Mouse (Mus musculus): ENCODE results near the gene Mtcl1. TPM values are rescaled to one million over a fixed set of nuclear protein-coding genes. Genes with fewer than 3 reads are reported as not detected.

The Mtcl1 gene
- polyA plus RNA-seq, 1 experiment from 2014 or later, result 1.5 TPM

DNA sequence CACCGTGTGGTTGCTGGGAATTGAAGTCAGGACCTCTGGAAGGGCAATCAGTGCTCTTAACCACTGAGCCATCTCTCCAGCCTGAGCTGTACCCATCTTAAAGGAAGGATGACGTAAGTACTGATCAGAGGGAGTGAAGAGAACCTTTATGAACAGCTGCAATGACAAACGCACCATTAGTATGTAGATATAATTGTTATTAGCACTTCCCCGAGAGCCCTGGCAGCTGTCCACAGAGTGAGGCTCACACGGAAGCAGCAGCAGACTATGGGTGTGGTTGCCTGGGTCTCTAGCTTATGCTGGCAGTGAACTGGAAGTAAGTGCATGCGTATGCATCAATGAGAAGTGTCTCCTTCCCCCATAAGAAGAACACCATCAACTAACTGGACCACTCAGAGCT lies 118.3 kb downstream of the Mtcl1 start:
- no peak for ATAC-seq
- WGBS, result 48% methylated on average over 6 of the region's 6 CpGs
- Histone ChIP-seq H3K9ac (ENCODE audit: low read depth, low read length) (no peak overlapping the region), H3K27ac (ENCODE audit: low read depth, low read length) (no peak overlapping the region), H3K4me2 (replicated peaks; ENCODE audit: low read depth) (no peak overlapping the region), H3K9me3 (ENCODE audit: control insufficient read depth) (no peaks in the 10 kb centered on the region), H3K36me3 (ENCODE audit: control insufficient read depth, insufficient read depth) (no peaks in the 10 kb centered on the region), H3K4me3 (ENCODE audit: low read depth, low read length) (no peak overlapping the region), H3K27me3 (replicated peaks; ENCODE audit: control insufficient read depth, insufficient read depth, low read length) (no peaks in the 10 kb centered on the region), H3K4me1 (replicated peaks; ENCODE audit: control insufficient read depth, insufficient read depth, low read length) (no peaks in the 10 kb centered on the region)
- no peak for TF ChIP-seq CTCF (IDR thresholded peaks at IDR 0.05; ENCODE audit: low read depth)

- H3K36me3 ChIP-seq (ENCODE audit: control insufficient read depth, insufficient read depth), result no peaks in the 10 kb centered on the region
- peak; percentile 56 for TF ChIP-seq CTCF (IDR thresholded peaks at IDR 0.05; ENCODE audit: low read depth)
- H3K9me3 ChIP-seq (ENCODE audit: control insufficient read depth), result no peaks in the 10 kb centered on the region
- no peak overlapping the region for H3K27ac ChIP-seq (ENCODE audit: low read depth, low read length)
- H3K27me3 ChIP-seq (replicated peaks; ENCODE audit: control insufficient read depth, insufficient read depth, low read length), result no peaks in the 10 kb centered on the region
- H3K4me3 ChIP-seq (ENCODE audit: low read depth, low read length), result no peak overlapping the region
- no peak overlapping the region for H3K9ac ChIP-seq (ENCODE audit: low read depth, low read length)
- H3K4me1 ChIP-seq (replicated peaks; ENCODE audit: control insufficient read depth, insufficient read depth, low read length), result no peaks in the 10 kb centered on the region; the same call in 1 of the 2 replicates
- WGBS, result 88% methylated on average over 5 of the region's 5 CpGs
- no peak for ATAC-seq
- no peak overlapping the region for H3K4me2 ChIP-seq (replicated peaks; ENCODE audit: low read depth)
Observed at GRCm38 (mm10) chr17:66326552-66327045, 123.0 kb downstream of the Mtcl1 start.

DNA sequence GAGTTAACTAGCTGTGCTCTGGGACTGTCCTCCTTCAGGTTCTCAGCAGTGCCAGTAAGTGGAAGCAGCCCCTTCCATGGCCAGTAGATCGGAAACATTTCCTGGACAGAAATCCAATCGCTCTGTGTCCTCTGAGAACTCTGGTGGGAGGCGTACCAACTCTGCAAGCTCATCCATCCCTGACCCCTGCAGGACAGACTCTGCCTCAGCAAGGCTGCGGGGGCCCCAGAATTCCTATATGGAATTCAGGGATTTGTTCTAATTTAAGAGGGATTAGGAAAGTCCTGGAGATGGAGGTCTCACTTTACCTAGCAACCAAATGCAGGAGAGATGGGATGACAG lies 123.4 kb downstream of the Mtcl1 start:
- Histone ChIP-seq H3K36me3 (ENCODE audit: control insufficient read depth, insufficient read depth) (no peaks in the 10 kb centered on the region), H3K4me2 (replicated peaks; ENCODE audit: low read depth) (no peak overlapping the region), H3K9ac (ENCODE audit: low read depth, low read length) (no peak overlapping the region), H3K4me1 (replicated peaks; ENCODE audit: control insufficient read depth, insufficient read depth, low read length) (no peaks in the 10 kb centered on the region; the same call in 1 of the 2 replicates), H3K9me3 (ENCODE audit: control insufficient read depth) (no peaks in the 10 kb centered on the region), H3K27ac (ENCODE audit: low read depth, low read length) (no peak overlapping the region), H3K4me3 (ENCODE audit: low read depth, low read length) (no peak overlapping the region), H3K27me3 (replicated peaks; ENCODE audit: control insufficient read depth, insufficient read depth, low read length) (no peaks in the 10 kb centered on the region)
- TF ChIP-seq CTCF (IDR thresholded peaks at IDR 0.05; ENCODE audit: low read depth), result no peak
- no peak for ATAC-seq
- WGBS, result 79% methylated on average over 4 of the region's 4 CpGs

- H3K4me3 ChIP-seq (ENCODE audit: low read depth, low read length), result no peak overlapping the region
- no peak for ATAC-seq
- no peak overlapping the region for H3K4me2 ChIP-seq (replicated peaks; ENCODE audit: low read depth)
- no peaks in the 10 kb centered on the region for H3K36me3 ChIP-seq (ENCODE audit: control insufficient read depth, insufficient read depth)
- no peaks in the 10 kb centered on the region; the same call in 1 of the 2 replicates for H3K4me1 ChIP-seq (replicated peaks; ENCODE audit: control insufficient read depth, insufficient read depth, low read length)
- no peaks in the 10 kb centered on the region for H3K9me3 ChIP-seq (ENCODE audit: control insufficient read depth)
- no peaks in the 10 kb centered on the region for H3K27me3 ChIP-seq (replicated peaks; ENCODE audit: control insufficient read depth, insufficient read depth, low read length)
- TF ChIP-seq CTCF (IDR thresholded peaks at IDR 0.05; ENCODE audit: low read depth), result no peak
- H3K27ac ChIP-seq (ENCODE audit: low read depth, low read length), result no peak overlapping the region
- no peak overlapping the region for H3K9ac ChIP-seq (ENCODE audit: low read depth, low read length)
- WGBS, result 41% methylated on average over 14 of the region's 14 CpGs
Observed at GRCm38 (mm10) chr17:66325440-66326203, 123.9 kb downstream of the Mtcl1 start.

DNA sequence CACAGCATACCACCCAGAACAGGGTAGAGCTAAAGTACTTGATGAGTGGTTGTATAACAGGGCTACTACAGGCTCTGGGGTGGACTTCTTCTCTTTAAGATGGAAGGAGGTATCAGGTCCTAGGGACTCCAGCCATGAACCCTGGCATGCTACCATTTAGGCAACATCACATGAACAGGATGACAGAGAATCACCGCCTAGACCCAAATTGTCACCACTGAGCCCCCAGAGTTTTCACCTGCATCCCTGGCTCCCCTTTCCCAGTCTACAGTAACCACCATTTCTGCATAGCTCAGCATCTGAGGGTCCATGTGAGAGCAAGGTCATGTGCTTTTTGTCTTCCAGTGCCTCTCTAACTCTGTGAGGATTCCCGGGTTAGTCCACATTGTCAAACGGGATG lies 124.7 kb downstream of the Mtcl1 start:
- H3K4me1 ChIP-seq (replicated peaks; ENCODE audit: control insufficient read depth, insufficient read depth, low read length), result no peaks in the 10 kb centered on the region; the same call in 1 of the 2 replicates
- H3K4me3 ChIP-seq (ENCODE audit: low read depth, low read length), result no peak overlapping the region
- no peak overlapping the region for H3K9ac ChIP-seq (ENCODE audit: low read depth, low read length)
- WGBS, result 81% methylated on average over 3 of the region's 3 CpGs
- H3K27ac ChIP-seq (ENCODE audit: low read depth, low read length), result no peak overlapping the region
- H3K9me3 ChIP-seq (ENCODE audit: control insufficient read depth), result no peaks in the 10 kb centered on the region
- no peaks in the 10 kb centered on the region for H3K36me3 ChIP-seq (ENCODE audit: control insufficient read depth, insufficient read depth)
- TF ChIP-seq CTCF (IDR thresholded peaks at IDR 0.05; ENCODE audit: low read depth), result no peak
- H3K27me3 ChIP-seq (replicated peaks; ENCODE audit: control insufficient read depth, insufficient read depth, low read length), result no peaks in the 10 kb centered on the region
- no peak overlapping the region for H3K4me2 ChIP-seq (replicated peaks; ENCODE audit: low read depth)
- no peak for ATAC-seq

- H3K4me2 ChIP-seq (replicated peaks; ENCODE audit: low read depth), result no peak overlapping the region
- ATAC-seq, result no peak
Observed at GRCm38 (mm10) chr17:66322646-66323255, 126.8 kb downstream of the Mtcl1 start.

More at GRCm38 (mm10) chr17:66322646-66323255, 126.8 kb downstream of the Mtcl1 start:
- no peak overlapping the region for H3K4me3 ChIP-seq (ENCODE audit: low read depth, low read length)
- H3K36me3 ChIP-seq (ENCODE audit: control insufficient read depth, insufficient read depth), result no peaks in the 10 kb centered on the region
- no peak overlapping the region for H3K27ac ChIP-seq (ENCODE audit: low read depth, low read length)
- no peak overlapping the region for H3K9ac ChIP-seq (ENCODE audit: low read depth, low read length)
- H3K27me3 ChIP-seq (replicated peaks; ENCODE audit: control insufficient read depth, insufficient read depth, low read length), result no peaks in the 10 kb centered on the region
- no peaks in the 10 kb centered on the region for H3K9me3 ChIP-seq (ENCODE audit: control insufficient read depth)
- 61% methylated on average over 15 of the region's 15 CpGs for WGBS
- no peaks in the 10 kb centered on the region; the same call in 1 of the 2 replicates for H3K4me1 ChIP-seq (replicated peaks; ENCODE audit: control insufficient read depth, insufficient read depth, low read length)
- TF ChIP-seq CTCF (IDR thresholded peaks at IDR 0.05; ENCODE audit: low read depth), result no peak

Data from intestine, postnatal 0 days (tissue).